Mouse (Mus musculus) neutrophil, adult 83 days (primary cell): ENCODE data around the gene Mrps25. TPM values are rescaled to one million over a fixed set of nuclear protein-coding genes. Genes with fewer than 3 reads are reported as not detected.

Experiments used
- total RNA-seq, 2 experiments: library from RNA; stranded (reverse); gene quantifications; one replicate each; pipeline ENCODE4 v1.2.4; 2023

Gene Mrps25
- total RNA-seq: 10 to 100 TPM; 10.6 to 11.1 TPM

GRCm38 (mm10) chr6:92183621-92184131, at the start of gene Mrps25:
Gene Mrps25, minus strand, starts transcription at chr6:92184033.

GRCm38 (mm10) chr6:92214773-92215449, 31.1 kb upstream of the Mrps25 start, which contains the start of gene Rbsn:
Gene Rbsn, minus strand, starts transcription at chr6:92214925.

Other genes with a start within 250 kb of the Mrps25 start
- under 1 TPM in 1 of 2 experiments, not detected in 1; 0.13 TPM for gene Fgd5, start 205.2 kb downstream of the Mrps25 start, total RNA-seq
- gene Nr2c2, start 92.6 kb downstream of the Mrps25 start, total RNA-seq: 10 to 100 TPM; 52.4 to 60.1 TPM
- 10 to 100 TPM; 14.3 to 14.7 TPM for gene Rbsn, start 30.9 kb upstream of the Mrps25 start, total RNA-seq
- gene Trh, start 60.6 kb upstream of the Mrps25 start, total RNA-seq: not detected